Mouse (Mus musculus) heart, postnatal 14 days (tissue): Measurements from ENCODE around the gene Spred1. TPM values are rescaled to one million over a fixed set of nuclear protein-coding genes. Genes with fewer than 3 reads are reported as not detected.

Source experiments
- DNase-seq, 2 experiments: peaks; one replicate each; pipeline ENCODE4 v3.0.0; 2021 to 2022
- intact Hi-C: fragments of 180-260 bp; cut with DNase I; formaldehyde crosslinking; loops from one replicate; pipeline ENCODE4 v1.15.1; 2025
- total RNA-seq, 2 experiments: library from RNA; stranded (reverse); gene quantifications; 2 replicates each; pipeline ENCODE4 v1.2.3; 2021

Spred1 gene
- total RNA-seq, 2 experiments from 2014 or later: 18.8 to 20.5 TPM

DNA sequence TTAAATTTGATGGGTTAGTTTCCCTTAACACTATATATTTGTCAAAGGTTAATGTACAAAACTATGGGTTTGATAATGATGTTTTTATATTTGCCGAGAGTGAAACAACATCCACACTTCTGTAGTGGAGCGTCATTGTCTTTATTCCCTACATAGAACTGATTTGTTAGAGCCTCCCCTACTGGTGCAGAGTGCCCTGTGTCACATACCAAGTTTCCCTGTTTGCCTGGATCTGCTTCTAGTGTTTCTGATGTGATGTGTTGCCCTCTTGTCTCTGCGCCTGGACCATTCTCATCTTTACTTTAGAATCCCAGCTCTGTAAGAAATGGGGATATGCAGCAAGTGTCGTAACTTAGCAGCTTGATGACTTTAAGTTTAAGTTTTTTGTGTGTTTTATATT is 51.8 kb downstream of the Spred1 start:
- no peak for DNase-seq
- intact Hi-C loops: no loop called here

GRCm38 (mm10) chr2:117176066-117176465 is 54.9 kb downstream of the Spred1 start:
- intact Hi-C loops: no loop called here
- DNase-seq: no peak

DNA sequence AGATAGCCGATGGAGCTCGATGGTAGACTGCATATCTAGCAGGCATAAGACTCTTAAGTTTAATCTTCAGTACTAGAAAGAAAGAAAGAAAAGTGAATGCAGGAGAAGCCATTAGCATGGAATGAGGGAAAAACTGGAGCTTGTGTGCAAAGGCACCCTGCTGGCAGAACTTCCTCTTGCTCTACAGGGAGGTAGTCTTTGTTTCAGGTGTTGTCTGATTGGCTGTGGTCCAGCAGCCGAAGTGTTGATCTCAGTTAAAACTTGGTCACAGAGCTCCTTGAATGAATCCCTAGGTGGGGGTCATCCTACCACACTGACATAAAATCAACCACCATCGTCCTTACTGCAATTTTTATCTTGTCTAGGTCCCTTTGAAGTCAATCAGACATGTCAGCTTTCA is 55.8 kb downstream of the Spred1 start:
- intact Hi-C loops: no loop called here

DNA sequence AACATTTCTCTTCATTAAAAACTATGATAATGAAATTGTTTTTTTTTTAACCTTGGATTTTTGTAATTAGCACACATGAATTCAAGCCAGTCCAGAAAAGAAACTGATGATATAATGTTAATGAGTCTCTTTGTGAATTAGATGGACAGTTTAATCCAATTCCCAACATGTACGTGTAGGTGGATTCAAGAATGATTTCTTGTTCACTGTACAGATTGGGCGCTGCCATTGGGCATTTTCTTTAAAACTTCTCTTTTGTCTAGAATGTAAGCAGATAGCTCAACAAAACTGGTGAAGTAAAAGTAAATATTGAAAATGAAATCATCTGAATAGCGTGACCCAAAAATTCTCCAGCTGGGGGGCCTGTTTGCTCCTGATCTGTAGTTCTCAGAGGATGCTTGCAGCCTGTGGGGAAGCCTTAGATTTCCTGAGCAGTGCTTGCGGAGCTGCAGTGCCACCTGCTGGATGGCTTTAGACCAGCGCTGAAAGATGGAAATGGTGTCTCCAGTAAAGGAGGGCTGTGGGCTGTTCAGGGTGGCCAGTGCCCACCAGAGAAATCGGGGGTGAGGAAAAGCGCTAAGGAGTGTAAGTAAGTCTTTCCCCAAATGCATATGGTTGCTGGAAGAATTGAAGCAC is 59.2 kb downstream of the Spred1 start:
- DNase-seq: peak; percentile 85 to 89
- intact Hi-C loops: loop anchor here (1.0 to 2.0 kb wide), 3 partner anchors 60 to 280 kb away; partner anchors contain the start of gene Spred1

More for the DNA sequence above, 55.8 kb downstream of the Spred1 start:
- no peak for DNase-seq

GRCm38 (mm10) chr2:117185587-117185986 is 64.4 kb downstream of the Spred1 start:
- DNase-seq: no peak
- intact Hi-C loops: no loop called here

DNA sequence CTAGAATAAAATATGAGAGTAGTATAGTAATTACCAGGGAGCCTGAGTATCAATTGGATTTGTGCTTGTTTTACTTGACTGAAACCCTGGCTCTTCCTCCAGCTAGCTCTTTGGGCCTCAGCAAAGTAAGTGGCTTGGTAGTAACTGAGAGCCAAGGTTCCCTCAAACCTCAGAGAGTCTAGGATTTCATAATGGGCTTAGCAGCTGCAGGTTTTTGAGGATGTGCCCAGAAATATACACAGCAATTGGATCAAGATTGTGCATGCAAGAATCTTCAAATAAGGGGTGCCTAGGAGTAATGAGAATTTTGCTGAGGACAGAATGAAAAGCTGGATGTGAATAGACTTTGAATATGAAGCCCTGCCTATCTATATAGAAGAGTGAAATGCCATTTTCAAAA is 69.7 kb downstream of the Spred1 start:
- intact Hi-C loops: no loop called here
- no peak for DNase-seq

DNA sequence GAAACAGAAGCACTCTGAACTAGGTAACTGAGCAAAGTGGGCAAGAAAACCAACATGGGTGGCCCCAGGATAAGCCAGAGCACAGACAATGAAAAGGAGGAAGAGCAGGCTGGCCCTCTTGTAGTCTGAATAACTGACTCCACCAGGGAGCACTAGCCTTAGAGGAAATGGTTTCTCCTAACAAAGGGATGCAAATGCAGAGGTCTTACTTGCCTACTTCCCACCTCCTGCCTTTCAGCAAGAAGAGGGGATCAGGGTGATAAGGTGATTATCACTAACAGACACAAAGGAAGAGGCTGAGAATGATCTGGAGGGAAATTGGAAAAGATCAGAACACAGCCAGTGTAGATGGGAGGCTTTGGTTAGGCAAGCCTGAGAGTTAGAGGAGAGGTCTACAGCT is 73.1 kb downstream of the Spred1 start:
- DNase-seq: no peak
- intact Hi-C loops: no loop called here

- no peak for DNase-seq
- intact Hi-C loops: no loop called here
These were observed 74.0 kb downstream of the Spred1 start for GRCm38 (mm10) chr2:117195151-117195550.

GRCm38 (mm10) chr2:117195578-117195977 is 74.4 kb downstream of the Spred1 start:
- DNase-seq: no peak
- intact Hi-C loops: no loop called here

GRCm38 (mm10) chr2:117200869-117201338 is 79.7 kb downstream of the Spred1 start:
- no peak for DNase-seq
- intact Hi-C loops: no loop called here

GRCm38 (mm10) chr2:117203350-117203749 is 82.2 kb downstream of the Spred1 start:
- intact Hi-C loops: no loop called here
- DNase-seq: no peak

- no peak for DNase-seq
- intact Hi-C loops: no loop called here
These were observed 83.4 kb downstream of the Spred1 start for GRCm38 (mm10) chr2:117204534-117204933.

- no peak for DNase-seq
- intact Hi-C loops: no loop called here
These were observed 83.9 kb downstream of the Spred1 start for GRCm38 (mm10) chr2:117205066-117205465.

DNA sequence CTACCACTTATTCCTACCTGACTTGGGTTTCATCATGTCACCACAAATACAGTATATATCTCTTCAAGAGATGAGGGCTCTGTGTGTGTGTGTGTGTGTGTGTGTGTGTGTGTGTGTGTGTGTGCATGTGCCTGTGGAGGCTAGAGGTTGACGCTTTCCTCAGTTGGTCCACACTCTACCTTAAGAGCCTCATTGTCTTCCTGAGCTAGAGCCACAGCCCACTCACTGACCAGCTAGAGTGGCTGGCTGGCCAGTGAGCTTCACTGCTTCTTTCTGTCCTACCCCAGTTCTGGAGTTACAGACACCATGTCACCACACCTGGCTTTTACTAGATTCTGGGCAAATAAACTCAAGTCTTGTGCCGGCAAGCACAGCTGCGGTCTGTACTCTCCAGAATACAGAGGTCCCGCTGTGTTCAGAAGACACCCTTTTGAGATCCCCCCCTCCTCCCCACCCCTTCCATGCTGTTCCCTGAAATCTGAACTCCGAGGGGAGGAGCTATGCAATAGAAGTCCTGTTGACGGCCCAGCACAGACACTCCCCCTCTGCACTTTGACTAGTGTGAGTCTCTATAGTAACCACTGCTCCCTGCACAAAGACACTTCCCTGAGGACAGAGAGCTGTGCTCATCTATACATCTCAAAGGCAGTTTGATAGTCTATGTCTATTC is 89.4 kb downstream of the Spred1 start:
- DNase-seq: peak; percentile 12 to 23
- intact Hi-C loops: no loop called here

DNA sequence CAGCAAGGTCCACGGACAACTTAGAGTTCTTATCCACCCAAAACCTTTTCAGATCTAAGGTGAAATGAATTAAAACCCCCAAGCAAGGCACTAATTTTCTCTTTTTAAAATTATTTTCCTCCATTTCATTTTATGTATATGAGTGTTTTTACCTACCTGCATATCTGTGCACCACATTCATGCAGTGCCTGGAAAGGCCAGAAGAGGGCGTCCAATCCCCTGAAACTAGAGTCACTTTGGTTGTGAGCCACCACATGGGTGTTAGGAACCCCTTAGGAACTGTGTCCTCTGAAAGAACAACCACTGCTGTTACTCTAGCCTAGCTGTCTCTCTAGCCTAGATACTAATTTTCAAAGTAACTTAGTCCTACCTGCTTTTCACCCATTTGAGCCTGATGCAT is 95.0 kb downstream of the Spred1 start:
- no peak for DNase-seq
- intact Hi-C loops: no loop called here

GRCm38 (mm10) chr2:117217695-117218216 is 96.6 kb downstream of the Spred1 start:
- DNase-seq: no peak
- intact Hi-C loops: no loop called here

GRCm38 (mm10) chr2:117219536-117219935 is 98.4 kb downstream of the Spred1 start:
- intact Hi-C loops: no loop called here

DNA sequence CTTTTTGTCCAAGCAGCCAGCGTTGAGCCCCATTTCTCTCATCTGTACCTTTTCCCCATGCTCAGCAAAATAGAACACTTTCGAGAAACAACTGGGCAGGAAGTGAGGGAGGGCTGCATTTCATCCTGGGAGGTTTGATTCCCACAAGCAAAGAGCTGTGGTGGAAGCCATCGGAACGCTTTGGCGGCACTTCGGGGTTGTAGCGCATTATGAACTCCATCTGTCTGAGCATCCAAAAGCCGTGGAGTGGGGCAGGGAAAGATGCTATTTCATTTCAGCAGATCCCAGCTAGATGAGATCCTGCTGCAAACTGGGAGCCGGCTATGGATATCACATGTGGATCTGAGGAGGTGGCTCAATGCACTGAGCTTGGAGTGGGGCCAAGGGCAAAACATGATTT is 101.5 kb downstream of the Spred1 start:
- peak in 1 of 2 experiments; percentile 14 for DNase-seq
- intact Hi-C loops: no loop called here

More at GRCm38 (mm10) chr2:117219536-117219935, 98.4 kb downstream of the Spred1 start:
- DNase-seq: no peak

DNA sequence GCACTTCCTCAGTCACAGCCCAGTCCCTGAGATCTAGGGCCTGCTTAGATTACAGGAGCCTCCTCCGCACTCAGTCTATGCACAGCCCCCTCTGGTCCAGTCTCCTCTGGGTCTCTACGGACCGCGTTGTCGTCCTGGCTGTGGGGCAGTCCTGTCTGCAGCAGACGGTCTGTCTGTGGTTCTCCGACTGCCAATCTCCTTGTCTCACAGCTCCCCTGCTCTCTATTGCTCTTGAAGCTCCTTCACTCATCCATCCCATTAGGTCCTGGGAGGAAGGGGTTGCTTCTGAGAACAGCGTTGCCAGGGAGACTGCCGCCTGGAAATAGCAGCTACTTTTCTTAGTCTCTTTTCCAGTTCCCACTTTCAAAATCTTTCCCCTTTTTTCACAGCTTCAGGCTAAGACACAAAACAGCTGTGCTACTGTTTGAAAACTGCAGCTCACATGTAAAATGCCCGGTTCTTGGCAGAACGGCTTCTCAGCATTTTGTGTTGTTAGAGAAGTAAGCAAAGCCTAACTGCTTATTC is 107.5 kb downstream of the Spred1 start:
- intact Hi-C loops: no loop called here

GRCm38 (mm10) chr2:117230261-117230660 is 109.1 kb downstream of the Spred1 start:
- intact Hi-C loops: loop anchor here (2.0 kb wide), 2 partner anchors 47 to 109 kb away; partner anchors contain the start of gene Spred1
- no peak for DNase-seq

More for the DNA sequence above, 107.5 kb downstream of the Spred1 start:
- DNase-seq: peak in 1 of 2 experiments; percentile 7

DNA sequence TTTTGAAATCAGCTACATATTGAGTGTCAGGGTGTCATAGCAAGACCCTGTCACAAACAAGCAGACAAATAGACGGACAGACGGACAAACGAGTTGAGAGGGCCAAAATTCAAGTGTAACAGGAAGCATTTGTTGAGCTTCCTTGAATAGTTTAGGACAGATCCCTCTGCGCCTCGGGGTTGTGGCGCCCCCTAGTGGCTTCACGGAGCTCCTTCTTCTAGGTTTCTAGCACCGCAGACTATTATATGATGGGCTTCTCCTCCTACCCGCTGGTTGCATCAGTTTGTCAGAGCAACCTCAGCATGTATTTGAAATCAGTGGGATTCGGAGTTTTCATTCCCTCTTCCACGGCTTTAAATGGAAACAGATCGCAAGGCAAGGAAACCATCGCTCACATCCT is 110.1 kb downstream of the Spred1 start:
- intact Hi-C loops: loop anchor here (1.0 to 2.0 kb wide), 3 partner anchors 48 to 332 kb away; partner anchors contain the start of gene Spred1
- DNase-seq: peak; percentile 88 to 92
